Mouse (Mus musculus): ENCODE measurements around the gene Plekhd1. TPM values are rescaled to one million over a fixed set of nuclear protein-coding genes. Genes with fewer than 3 reads are reported as not detected.
A peak's percentile ranks its signal among the peaks of the same experiment; 100 is the strongest.

Gene Plekhd1
- polyA plus RNA-seq, 1 experiment from 2014 or later: 0.44 TPM

- Histone ChIP-seq H3K9ac (no peak overlapping the region), H3K27ac (no peak overlapping the region), H3K4me1 (peaks cover 24% of the 10 kb centered on the region), H3K9me3 (replicated peaks) (no peaks in the 10 kb centered on the region), H3K4me2 (no peak overlapping the region), H3K36me3 (no peaks in the 10 kb centered on the region), H3K27me3 (replicated peaks) (peaks cover 47% of the 10 kb centered on the region), H3K4me3 (no peak overlapping the region)
- ATAC-seq: no peak
- WGBS (ENCODE audit: insufficient replicate concordance): 37% methylated on average over 13 of the region's 13 CpGs
These were observed 42.4 kb downstream of the Plekhd1 start for GRCm38 (mm10) chr12:80734526-80735470.

GRCm38 (mm10) chr12:80736464-80737282 is 44.3 kb downstream of the Plekhd1 start:
- Histone ChIP-seq H3K4me3 (no peak overlapping the region), H3K4me2 (no peak overlapping the region), H3K36me3 (no peaks in the 10 kb centered on the region), H3K9me3 (replicated peaks) (no peaks in the 10 kb centered on the region), H3K9ac (no peak overlapping the region), H3K27ac (no peak overlapping the region), H3K27me3 (replicated peaks) (peaks cover 66% of the 10 kb centered on the region), H3K4me1 (peaks cover 21% of the 10 kb centered on the region)
- WGBS (ENCODE audit: insufficient replicate concordance): 26% methylated on average over 13 of the region's 13 CpGs
- no peak for ATAC-seq

GRCm38 (mm10) chr12:80737283-80737600 is 44.9 kb downstream of the Plekhd1 start:
- no peak overlapping the region for H3K4me2 ChIP-seq
- no peaks in the 10 kb centered on the region for H3K9me3 ChIP-seq (replicated peaks)
- H3K4me3 ChIP-seq: no peak overlapping the region
- H3K36me3 ChIP-seq: no peaks in the 10 kb centered on the region
- H3K27me3 ChIP-seq (replicated peaks): peaks cover 71% of the 10 kb centered on the region
- 51% methylated on average over 5 of the region's 5 CpGs for WGBS (ENCODE audit: insufficient replicate concordance)
- no peak overlapping the region for H3K9ac ChIP-seq
- peaks cover 21% of the 10 kb centered on the region for H3K4me1 ChIP-seq
- ATAC-seq: no peak
- H3K27ac ChIP-seq: no peak overlapping the region

- WGBS (ENCODE audit: insufficient replicate concordance): 21% methylated on average over 9 of the region's 9 CpGs
- Histone ChIP-seq H3K4me1 (peaks cover 20% of the 10 kb centered on the region), H3K27ac (no peak overlapping the region), H3K36me3 (no peaks in the 10 kb centered on the region), H3K4me2 (no peak overlapping the region), H3K9ac (no peak overlapping the region), H3K9me3 (replicated peaks) (no peaks in the 10 kb centered on the region), H3K27me3 (replicated peaks) (peaks cover 90% of the 10 kb centered on the region), H3K4me3 (no peak overlapping the region)
- no peak for ATAC-seq
These were observed 47.1 kb downstream of the Plekhd1 start for GRCm38 (mm10) chr12:80739482-80739881.

GRCm38 (mm10) chr12:80744614-80745013 is 52.2 kb downstream of the Plekhd1 start:
- Histone ChIP-seq H3K27me3 (replicated peaks) (peaks cover 80% of the 10 kb centered on the region), H3K4me2 (no peak overlapping the region)
- WGBS (ENCODE audit: insufficient replicate concordance): 60% methylated on average over 1 of the region's 1 CpGs

GRCm38 (mm10) chr12:80746031-80746813 is 53.8 kb downstream of the Plekhd1 start:
- no peak overlapping the region for H3K4me2 ChIP-seq
- H3K4me1 ChIP-seq: no peaks in the 10 kb centered on the region
- ATAC-seq: no peak
- H3K4me3 ChIP-seq: no peak overlapping the region
- no peaks in the 10 kb centered on the region for H3K9me3 ChIP-seq (replicated peaks)
- H3K36me3 ChIP-seq: no peaks in the 10 kb centered on the region
- no peak overlapping the region for H3K9ac ChIP-seq
- 44% methylated on average over 8 of the region's 8 CpGs for WGBS (ENCODE audit: insufficient replicate concordance)
- no peak overlapping the region for H3K27ac ChIP-seq
- H3K27me3 ChIP-seq (replicated peaks): peaks cover 82% of the 10 kb centered on the region

More at GRCm38 (mm10) chr12:80744614-80745013, 52.2 kb downstream of the Plekhd1 start:
- Histone ChIP-seq H3K9me3 (replicated peaks) (no peaks in the 10 kb centered on the region), H3K9ac (no peak overlapping the region), H3K27ac (no peak overlapping the region), H3K4me3 (no peak overlapping the region), H3K4me1 (no peaks in the 10 kb centered on the region), H3K36me3 (no peaks in the 10 kb centered on the region)
- ATAC-seq: no peak

GRCm38 (mm10) chr12:80751556-80751955 is 59.2 kb downstream of the Plekhd1 start:
- H3K9ac ChIP-seq: no peak overlapping the region
- H3K9me3 ChIP-seq (replicated peaks): no peaks in the 10 kb centered on the region
- WGBS (ENCODE audit: insufficient replicate concordance): 70% methylated on average over 6 of the region's 6 CpGs
- no peak overlapping the region for H3K27ac ChIP-seq
- H3K4me2 ChIP-seq: no peak overlapping the region
- H3K27me3 ChIP-seq (replicated peaks): peaks cover 92% of the 10 kb centered on the region
- H3K36me3 ChIP-seq: no peaks in the 10 kb centered on the region
- no peaks in the 10 kb centered on the region for H3K4me1 ChIP-seq
- no peak overlapping the region for H3K4me3 ChIP-seq
- no peak for ATAC-seq

- Histone ChIP-seq H3K36me3 (no peaks in the 10 kb centered on the region), H3K4me1 (peaks cover 25% of the 10 kb centered on the region), H3K4me3 (peak overlapping the region; percentile 52), H3K9ac (no peak overlapping the region; the same call in 1 of the 2 replicates), H3K9me3 (replicated peaks) (no peaks in the 10 kb centered on the region), H3K4me2 (peak overlapping the region; percentile 77), H3K27me3 (replicated peaks) (peaks cover 97% of the 10 kb centered on the region), H3K27ac (no peak overlapping the region)
- ATAC-seq: peak; percentile 46; the same call in 1 of the 2 replicates
- under 1% methylated on average over 111 of the region's 122 CpGs for WGBS (ENCODE audit: insufficient replicate concordance)
These were observed 65.6 kb downstream of the Plekhd1 start for GRCm38 (mm10) chr12:80757751-80758558.

- Histone ChIP-seq H3K4me2 (peak overlapping the region; percentile 77), H3K36me3 (no peaks in the 10 kb centered on the region), H3K27me3 (replicated peaks) (peaks cover 97% of the 10 kb centered on the region), H3K4me1 (peaks cover 25% of the 10 kb centered on the region), H3K4me3 (peak overlapping the region; percentile 52), H3K27ac (no peak overlapping the region), H3K9ac (no peak overlapping the region), H3K9me3 (replicated peaks) (no peaks in the 10 kb centered on the region)
- no peak for ATAC-seq
- WGBS (ENCODE audit: insufficient replicate concordance): 2% methylated on average over 92 of the region's 92 CpGs
These were observed 66.4 kb downstream of the Plekhd1 start for GRCm38 (mm10) chr12:80758559-80759386.

GRCm38 (mm10) chr12:80759387-80759712 is 67.0 kb downstream of the Plekhd1 start:
- Histone ChIP-seq H3K9me3 (replicated peaks) (no peaks in the 10 kb centered on the region), H3K27me3 (replicated peaks) (peaks cover 97% of the 10 kb centered on the region), H3K9ac (no peak overlapping the region), H3K4me3 (peak overlapping the region; percentile 52; the same call in 1 of the 2 replicates), H3K4me1 (peaks cover 25% of the 10 kb centered on the region), H3K4me2 (peak overlapping the region; percentile 77), H3K27ac (no peak overlapping the region), H3K36me3 (no peaks in the 10 kb centered on the region)
- no peak for ATAC-seq
- WGBS (ENCODE audit: insufficient replicate concordance): 8% methylated on average over 13 of the region's 13 CpGs

Data from liver, embryonic 12.5 days (tissue).